Mouse (Mus musculus): ENCODE measurements around the gene Pm20d1. TPM values are rescaled to one million over a fixed set of nuclear protein-coding genes. Genes with fewer than 3 reads are reported as not detected.

Gene Pm20d1
- total RNA-seq, 2 experiments from 2014 or later, result 0.62 to 1.4 TPM

DNA sequence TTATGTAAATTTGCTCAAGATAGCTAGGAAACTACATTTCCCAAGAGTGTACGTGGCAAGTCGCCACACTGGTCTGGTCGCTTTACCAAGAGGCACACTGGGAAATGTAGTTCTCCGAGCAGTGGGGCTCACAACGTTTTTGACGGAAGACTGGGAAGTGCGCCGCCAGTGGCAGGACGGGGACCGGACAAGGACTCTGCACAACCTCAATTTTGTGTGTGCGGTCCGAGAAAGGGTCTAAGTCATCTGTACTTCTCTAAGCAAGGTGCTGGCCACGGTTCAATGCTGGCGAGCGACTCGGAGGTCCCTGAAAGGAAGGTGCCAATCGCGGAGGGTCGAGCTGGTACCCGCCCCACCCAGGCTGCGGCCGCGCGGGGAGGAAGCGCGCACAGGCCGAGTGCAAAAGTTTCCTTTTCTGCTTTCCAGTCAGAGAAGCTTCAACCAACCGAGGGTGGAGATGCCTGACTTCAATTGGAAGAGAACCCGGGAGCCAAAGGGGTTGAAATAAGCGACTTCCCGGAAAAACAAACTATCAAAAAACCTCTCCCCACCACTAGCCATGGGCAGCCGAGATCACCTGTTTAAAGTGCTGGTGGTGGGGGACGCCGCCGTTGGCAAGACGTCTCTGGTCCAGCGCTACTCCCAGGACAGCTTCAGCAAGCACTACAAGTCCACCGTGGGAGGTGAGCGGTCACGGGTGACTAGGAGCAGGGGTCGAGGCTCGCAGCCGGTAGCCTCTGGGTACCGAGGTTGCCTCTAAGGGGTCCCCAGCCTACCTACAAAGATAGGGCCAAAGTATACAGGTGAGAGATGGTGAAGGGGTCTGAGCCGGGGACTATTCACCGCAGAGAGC lies 70.1 kb downstream of the Pm20d1 start, which contains the start of gene Rab29:
Rab29 (plus strand) TSS at position 132 of the 853 bp plus-strand sequence.
- DNase-seq (ENCODE audit: low spot score in 2 of 2), result peak; percentile 91 to 97
- intact Hi-C loops (cut with DNase I), result no loop called here

DNA sequence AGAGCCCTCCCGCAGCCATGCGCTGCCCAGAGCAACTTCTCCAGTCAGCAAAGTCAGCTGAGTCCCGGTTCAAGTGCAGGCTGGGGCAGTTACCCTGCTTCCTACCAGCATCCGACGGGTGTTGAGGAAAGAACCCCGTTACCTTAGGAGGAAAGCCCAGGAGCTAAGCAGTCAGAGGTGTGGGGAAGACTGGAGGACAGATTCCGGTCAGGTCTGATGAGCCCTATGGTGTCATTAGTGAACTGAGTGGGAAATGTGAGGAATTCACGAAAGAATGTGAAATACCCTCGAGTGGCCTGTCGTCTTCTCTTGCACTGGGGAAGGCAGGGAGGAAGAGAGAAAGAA lies 70.7 kb downstream of the Pm20d1 start:
- intact Hi-C loops (cut with DNase I), result no loop called here
- DNase-seq (ENCODE audit: low spot score in 2 of 2), result no peak

DNA sequence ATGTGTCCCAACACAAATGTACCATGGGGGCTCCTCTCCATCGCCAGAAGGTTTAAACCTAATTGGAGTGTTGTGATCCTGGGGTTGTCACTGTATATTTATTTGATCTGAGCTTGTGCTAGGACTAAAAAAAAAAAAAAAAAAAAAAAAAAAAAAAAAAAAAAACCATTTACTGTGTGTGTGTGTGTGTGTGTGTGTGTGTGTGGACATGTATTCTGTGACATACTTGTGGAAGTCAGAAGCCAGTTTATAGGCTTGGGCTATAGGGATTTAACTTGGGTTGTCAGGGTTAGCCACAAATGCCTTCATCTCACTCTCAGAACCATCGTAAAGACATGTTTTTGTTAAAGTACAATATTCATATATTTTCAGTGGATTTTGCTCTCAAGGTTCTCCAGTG lies 72.4 kb downstream of the Pm20d1 start:
- no peak for DNase-seq (ENCODE audit: low spot score in 2 of 2)
- intact Hi-C loops (cut with DNase I), result no loop called here

Other genes with a start within 250 kb of the Pm20d1 start
- not detected for gene Avpr1b, start 198.1 kb upstream of the Pm20d1 start, total RNA-seq (2021)
- gene Ctse, start 159.1 kb upstream of the Pm20d1 start, total RNA-seq (2021), result under 1 TPM; 0.15 to 0.21 TPM
- gene Rab7b, start 108.7 kb upstream of the Pm20d1 start, total RNA-seq (2021), result 1 to 10 TPM; 2.7 to 3.8 TPM
- gene Slc26a9, start 53.4 kb upstream of the Pm20d1 start, total RNA-seq (2021), result under 1 TPM; 0.21 to 0.42 TPM
- 10 to 100 TPM; 49.0 to 56.7 TPM for gene Slc41a1, start 30.1 kb downstream of the Pm20d1 start, total RNA-seq (2021)
- 1 to 10 TPM; 5.7 to 7.7 TPM for gene Rab29, start 69.8 kb downstream of the Pm20d1 start, total RNA-seq (2021)
- 100 to 1,000 TPM; 159 to 163 TPM for gene Nucks1, start 113.2 kb downstream of the Pm20d1 start, total RNA-seq (2021)
- gene Slc45a3, start 165.6 kb downstream of the Pm20d1 start, total RNA-seq (2021), result 1 to 10 TPM in 1 of 2 experiments, under 1 TPM in 1; 0.97 to 1.8 TPM
- gene Elk4, start 210.2 kb downstream of the Pm20d1 start, total RNA-seq (2021), result 10 to 100 TPM; 54.5 to 58.8 TPM

Measured in left cerebral cortex, postnatal 14 days (tissue).